In genomic region chr1:85988351-85988750, GRCm38 (mm10) we compare ENCODE assay signal across 30 mouse cellular contexts. TPM values are rescaled to one million over a fixed set of nuclear protein-coding genes. Genes with fewer than 3 reads are reported as not detected.
A peak's percentile ranks its signal among the peaks of the same experiment; 100 is the strongest.
DNase-seq lines count a peak whose midpoint lies in the region; ATAC-seq and TF ChIP-seq lines count a peak whose summit lies in the region.
"Had no signal": no experiment of that assay in that cellular context is flagged by ENCODE, and none has a peak within 500 bp of the region (broad histone marks: within the 10 kb centered on the region; RNA-seq: fewer than 3 reads in every experiment).

No protein-coding gene starts in this region.

- H3K9me3 ChIP-seq in heart, embryonic 10.5 days = no peaks in the 10 kb centered on the region
- H3K9me3 ChIP-seq in forebrain, embryonic 12.5 days = no peaks in the 10 kb centered on the region
- H3K9me3 ChIP-seq: embryonic facial prominence, embryonic 10.5 days; heart, embryonic 13.5 days; hindbrain, embryonic 12.5 days; limb, embryonic 15.5 days; liver, embryonic 15.5 days; midbrain, embryonic 10.5 days; neural tube, embryonic 15.5 days had no signal

- peaks cover 36% of the 10 kb centered on the region for H3K4me1 ChIP-seq in bone marrow macrophage, adult 2 months (ENCODE audit: control insufficient read depth, insufficient read depth, low read length)
- H3K4me1 ChIP-seq in heart, embryonic 10.5 days = peaks cover 4% of the 10 kb centered on the region; the same call in 1 of the 2 replicates
- no peaks in the 10 kb centered on the region for H3K4me1 ChIP-seq in forebrain, embryonic 12.5 days
- H3K4me1 ChIP-seq: hindbrain, embryonic 12.5 days; limb, embryonic 15.5 days; liver, embryonic 15.5 days; midbrain, embryonic 10.5 days; neural tube, embryonic 15.5 days had no signal

- no peak overlapping the region for H3K4me2 ChIP-seq in forebrain, embryonic 12.5 days
- H3K4me2 ChIP-seq: heart, embryonic 13.5 days; hindbrain, embryonic 12.5 days; limb, embryonic 15.5 days; liver, embryonic 15.5 days; neural tube, embryonic 15.5 days had no signal

- no peak for TF ChIP-seq POLR2A in bone marrow macrophage, adult 2 months (IDR thresholded peaks at IDR 0.05; ENCODE audit: borderline replicate concordance, low read depth, low read length)

- peak; percentile 69 for ATAC-seq in megakaryocyte progenitor cell, adult 5-6 weeks (replicated peaks; ENCODE audit: poor library complexity)
- ATAC-seq in forebrain, embryonic 12.5 days (ENCODE audit: low FRiP score) = no peak
- ATAC-seq: activated CD4-positive, CD25-positive, alpha-beta regulatory T cell, adult 4 months; forebrain, embryonic 16.5 days; midbrain, embryonic 16.5 days had no signal

- DNase-seq in lung, postnatal 25 days (ENCODE audit: low spot score) = peak; percentile 11
- no peak for DNase-seq in lung, postnatal 10 days
- DNase-seq in heart, embryonic 10.5 days (ENCODE audit: low spot score) = no peak
- DNase-seq in urinary bladder, postnatal 14 days (ENCODE audit: low spot score) = no peak
- DNase-seq: adrenal gland, adult 8-10 months; cerebellum, adult 9-10 months; gastrocnemius, postnatal 14 days; heart, adult 18-20 months; heart, postnatal 14 days; kidney, adult 11 months; kidney, postnatal 4 days; left cerebral cortex, postnatal 4 days; lung, postnatal 4 days; thymus, postnatal 25 days had no signal

- H3K27me3 ChIP-seq in heart, embryonic 10.5 days (ENCODE audit: insufficient read depth, poor library complexity, severe bottlenecking) = no peaks in the 10 kb centered on the region
- no peaks in the 10 kb centered on the region for H3K27me3 ChIP-seq in forebrain, embryonic 12.5 days
- H3K27me3 ChIP-seq: heart, embryonic 13.5 days; hindbrain, embryonic 12.5 days; limb, embryonic 15.5 days; liver, embryonic 15.5 days; neural tube, embryonic 15.5 days had no signal

- TF ChIP-seq CTCF in bone marrow macrophage, adult 2 months (IDR thresholded peaks at IDR 0.05; ENCODE audit: low read depth, low read length) = no peak

- no peak overlapping the region for H3K9ac ChIP-seq in forebrain, embryonic 12.5 days
- H3K9ac ChIP-seq: heart, embryonic 13.5 days; hindbrain, embryonic 12.5 days; limb, embryonic 15.5 days; liver, embryonic 15.5 days; neural tube, embryonic 15.5 days had no signal

- no peak overlapping the region for H3K4me3 ChIP-seq in bone marrow macrophage, adult 2 months (ENCODE audit: insufficient read depth, low read length)
- no peak overlapping the region for H3K4me3 ChIP-seq in heart, embryonic 10.5 days
- no peak overlapping the region for H3K4me3 ChIP-seq in forebrain, embryonic 12.5 days (replicated peaks)
- H3K4me3 ChIP-seq: embryonic facial prominence, embryonic 10.5 days; heart, embryonic 13.5 days; hindbrain, embryonic 12.5 days; limb, embryonic 15.5 days; liver, embryonic 15.5 days; midbrain, embryonic 10.5 days; neural tube, embryonic 15.5 days had no signal

- H3K27ac ChIP-seq in bone marrow macrophage, adult 2 months (ENCODE audit: insufficient read depth, low read depth, low read length) = peak overlapping the region; percentile 19; the same call in 1 of the 2 replicates
- H3K27ac ChIP-seq in heart, embryonic 10.5 days = no peak overlapping the region
- H3K27ac ChIP-seq in forebrain, embryonic 12.5 days = no peak overlapping the region
- H3K27ac ChIP-seq: embryonic facial prominence, embryonic 10.5 days; heart, embryonic 13.5 days; hindbrain, embryonic 12.5 days; limb, embryonic 15.5 days; liver, embryonic 15.5 days; midbrain, embryonic 10.5 days; neural tube, embryonic 15.5 days had no signal

- no peaks in the 10 kb centered on the region for H3K36me3 ChIP-seq in heart, embryonic 10.5 days
- no peaks in the 10 kb centered on the region for H3K36me3 ChIP-seq in forebrain, embryonic 12.5 days (replicated peaks)
- H3K36me3 ChIP-seq: embryonic facial prominence, embryonic 10.5 days; heart, embryonic 13.5 days; hindbrain, embryonic 12.5 days; limb, embryonic 15.5 days; liver, embryonic 15.5 days; midbrain, embryonic 10.5 days; neural tube, embryonic 15.5 days had no signal

- WGBS in heart, embryonic 10.5 days = 75% methylated on average over 4 of the region's 4 CpGs
- 78% methylated on average over 4 of the region's 4 CpGs for WGBS in forebrain, embryonic 12.5 days

RNA-seq across cellular contexts. Expression of gene Gpr55, which starts 27.5 kb away (rescaled TPM):
- polyA plus RNA-seq in bone marrow macrophage, adult 2 months (2012; ENCODE audit: insufficient read depth, insufficient read length, missing spikeins) = not detected in 2 replicates
- not detected in 2 replicates for total RNA-seq in megakaryocyte progenitor cell, adult 5-6 weeks (2015)
- not detected in 2 replicates for total RNA-seq in megakaryocyte progenitor cell, adult 5-6 weeks (2017)
- polyA plus RNA-seq in heart, embryonic 10.5 days (2016; fragmentation: Nextera tagmentation; extraction: Ambion mirVana) = 0.04 TPM in 1 of 2 replicates, not detected in the other
- 0.05 TPM in 1 of 2 replicates, not detected in the other for polyA plus RNA-seq in forebrain, embryonic 12.5 days (2016; fragmentation: Nextera tagmentation; extraction: Ambion mirVana)
- total RNA-seq: gastrocnemius, postnatal 14 days; heart, postnatal 14 days had no signal
- polyA plus RNA-seq: C2C12; embryonic facial prominence, embryonic 10.5 days; midbrain, embryonic 10.5 days; stomach, embryonic 14.5 days had no signal

RNA-seq across cellular contexts. Expression of gene Spata3, which starts 28.3 kb away (rescaled TPM):
- not detected in 2 replicates for polyA plus RNA-seq in bone marrow macrophage, adult 2 months (2012; ENCODE audit: insufficient read depth, insufficient read length, missing spikeins)
- total RNA-seq in megakaryocyte progenitor cell, adult 5-6 weeks (2015) = not detected in 2 replicates
- not detected in 2 replicates for total RNA-seq in megakaryocyte progenitor cell, adult 5-6 weeks (2017)
- not detected in 2 replicates for polyA plus RNA-seq in heart, embryonic 10.5 days (2016; fragmentation: Nextera tagmentation; extraction: Ambion mirVana)
- polyA plus RNA-seq in forebrain, embryonic 12.5 days (2016; fragmentation: Nextera tagmentation; extraction: Ambion mirVana) = not detected in 2 replicates
- total RNA-seq: adrenal gland, adult 8-10 months; gastrocnemius, postnatal 14 days; heart, adult 18-20 months; heart, postnatal 14 days had no signal
- polyA plus RNA-seq: C2C12; embryonic facial prominence, embryonic 10.5 days; heart, embryonic 13.5 days; hindbrain, embryonic 12.5 days; kidney, embryonic 16.5 days; limb, embryonic 15.5 days; midbrain, embryonic 10.5 days; stomach, embryonic 14.5 days had no signal

RNA-seq across cellular contexts. Expression of gene 2810459M11Rik, which starts 57.3 kb away (rescaled TPM):
- not detected in 2 replicates for polyA plus RNA-seq in bone marrow macrophage, adult 2 months (2012; ENCODE audit: insufficient read depth, insufficient read length, missing spikeins)
- total RNA-seq in megakaryocyte progenitor cell, adult 5-6 weeks (2015) = not detected in 2 replicates
- not detected in 2 replicates for total RNA-seq in megakaryocyte progenitor cell, adult 5-6 weeks (2017)
- 1.1 and 4.7 TPM in 2 replicates for polyA plus RNA-seq in heart, embryonic 10.5 days (2016; fragmentation: Nextera tagmentation; extraction: Ambion mirVana)
- 0.43 and 0.73 TPM in 2 replicates for polyA plus RNA-seq in forebrain, embryonic 12.5 days (2016; fragmentation: Nextera tagmentation; extraction: Ambion mirVana)
- total RNA-seq: heart, adult 18-20 months; heart, postnatal 14 days had no signal
- polyA plus RNA-seq: C2C12 had no signal
